Mouse (Mus musculus) kidney, embryonic 14.5 days (tissue): ENCODE data around the gene Fanca. TPM values are rescaled to one million over a fixed set of nuclear protein-coding genes. Genes with fewer than 3 reads are reported as not detected.
"Not testable (repeated sequence)": the region's sequence is repeated elsewhere in the genome, so short reads cannot be mapped to it uniquely, and the experiment has no call there.

Source experiments
- ATAC-seq: fragments of 200-750 bp; cut with Nextera tagmentation; 2 replicates; pipeline ENCODE4 v1.8.0; 2017; ENCODE audit warnings: moderate number of reproducible peaks, mild to moderate bottlenecking, moderate TSS enrichment, moderate library complexity; ENCODE audit not compliant: low FRiP score, low TSS enrichment
- H3K27ac ChIP-seq: fragments of 300-500 bp; sonication (generic); 2 replicates; pipeline ENCODE4 v1.5.1; 2014; ENCODE audit warnings: low read depth, mild to moderate bottlenecking, low read length, moderate library complexity, mixed read lengths
- H3K27me3 ChIP-seq: fragments of 300-500 bp; sonication (generic); 2 replicates; pipeline ENCODE4 v1.6.1; 2014; ENCODE audit warnings: mild to moderate bottlenecking, low read length; ENCODE audit not compliant: control insufficient read depth, insufficient read depth
- H3K36me3 ChIP-seq: fragments of 300-500 bp; sonication (generic); 2 replicates; pipeline ENCODE4 v1.6.1; 2014; ENCODE audit warnings: low read length, mixed read lengths; ENCODE audit not compliant: control insufficient read depth, insufficient read depth
- H3K4me1 ChIP-seq: fragments of 300-500 bp; sonication (generic); 2 replicates; pipeline ENCODE4 v1.6.1; 2014; ENCODE audit warnings: low read length, mixed read lengths; ENCODE audit not compliant: control insufficient read depth, insufficient read depth
- H3K4me2 ChIP-seq: fragments of 300-500 bp; sonication (generic); replicated peaks from 2 replicates; pipeline ENCODE4 v1.6.1; 2014; ENCODE audit warnings: low read depth, mild to moderate bottlenecking, low read length
- H3K4me3 ChIP-seq: fragments of 300-500 bp; sonication (generic); 2 replicates; pipeline ENCODE4 v1.5.1; 2014; ENCODE audit warnings: mild to moderate bottlenecking, low read length
- H3K9ac ChIP-seq: fragments of 300-500 bp; sonication (generic); 2 replicates; pipeline ENCODE4 v1.6.1; 2014; ENCODE audit warnings: low read depth, mild to moderate bottlenecking, low read length, moderate library complexity
- H3K9me3 ChIP-seq: fragments of 300-500 bp; sonication (generic); 2 replicates; pipeline ENCODE4 v1.6.1; 2016; ENCODE audit warnings: low read length; ENCODE audit not compliant: control insufficient read depth
- WGBS: fragments of 180-500 bp; shearing (Covaris S2); extraction: QIAGEN DNeasy Blood & Tissue Kit; methylation state at CpG from one replicate; pipeline ENCODE4 v1.1.7; 2014; 5-methylcytosine and 5-hydroxymethylcytosine counted together
- polyA plus RNA-seq: library from polyadenylated mRNA; unstranded; fragments of >200 nt; fragmentation: Nextera tagmentation; extraction: Ambion mirVana; gene quantifications from 2 replicates; pipeline ENCODE4 v1.2.1, GENCODE M21; 2014

Fanca gene
- polyA plus RNA-seq, 1 experiment from 2014 or later, result 49.9 TPM

DNA sequence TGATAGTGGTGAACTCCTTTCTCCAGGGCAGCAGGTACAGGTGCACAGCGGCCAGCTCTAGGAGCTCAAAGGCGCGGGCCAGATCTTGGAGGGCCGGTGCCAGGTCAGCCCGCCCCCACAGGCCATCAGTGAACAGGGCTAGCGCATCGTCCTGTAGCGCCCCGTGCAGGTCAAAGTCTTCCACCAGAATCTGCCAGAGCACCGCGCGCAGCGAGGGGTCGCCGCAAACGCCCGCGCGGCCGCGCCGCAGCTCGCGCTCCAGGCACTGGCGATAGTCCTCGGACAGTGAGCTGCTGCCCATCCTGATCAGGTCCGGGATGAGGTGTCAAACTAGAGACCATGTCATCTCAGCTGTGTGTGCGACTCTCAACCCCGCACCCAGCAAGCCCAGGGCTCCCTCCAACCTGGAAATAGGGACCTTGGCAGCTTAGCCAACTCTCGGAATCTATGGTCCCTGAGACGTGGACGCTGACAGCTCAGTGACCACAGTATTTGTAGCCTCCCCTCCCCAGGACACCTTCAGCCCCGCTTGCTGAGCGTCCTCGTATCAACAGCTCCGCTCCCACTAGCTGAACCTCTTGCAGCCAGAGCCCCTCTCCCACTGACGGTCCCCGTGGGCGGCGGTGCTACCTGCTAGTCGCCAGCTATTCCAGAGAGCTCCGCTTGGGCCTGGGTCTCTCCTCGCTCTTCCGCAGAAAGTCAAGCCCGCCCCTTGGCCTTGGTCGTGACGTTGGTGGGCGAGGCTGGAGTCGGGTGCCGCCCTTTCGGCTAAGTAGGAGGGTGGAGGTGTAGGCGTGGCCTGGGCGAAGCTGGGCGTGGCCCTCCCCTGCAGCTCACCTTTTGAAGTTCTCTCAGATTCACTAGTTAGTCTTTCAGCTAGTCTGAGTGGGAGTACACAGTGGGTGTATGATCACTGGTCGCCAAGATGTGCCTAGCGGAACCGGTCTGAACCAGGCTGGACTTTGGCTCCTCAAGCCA, 82.6 kb downstream of the Fanca start, which contains the start of gene Spata2l:
TSS of gene Spata2l (minus strand) at position 714 of the 978 bp plus-strand sequence.
- Histone ChIP-seq H3K36me3 (no peaks in the 10 kb centered on the region), H3K9ac (peak within 1 kb of the TSS; percentile 46), H3K27me3 (peaks cover 13% of the 10 kb centered on the region), H3K4me3 (peak within 1 kb of the TSS; percentile 59), H3K4me2 (peak within 1 kb of the TSS; percentile 93), H3K9me3 (no peaks in the 10 kb centered on the region), H3K4me1 (peaks cover 13% of the 10 kb centered on the region), H3K27ac (no peak within 1 kb of the TSS)
- 1% methylated on average over 57 of the region's 57 CpGs for WGBS
- ATAC-seq, result peak; percentile 90

DNA sequence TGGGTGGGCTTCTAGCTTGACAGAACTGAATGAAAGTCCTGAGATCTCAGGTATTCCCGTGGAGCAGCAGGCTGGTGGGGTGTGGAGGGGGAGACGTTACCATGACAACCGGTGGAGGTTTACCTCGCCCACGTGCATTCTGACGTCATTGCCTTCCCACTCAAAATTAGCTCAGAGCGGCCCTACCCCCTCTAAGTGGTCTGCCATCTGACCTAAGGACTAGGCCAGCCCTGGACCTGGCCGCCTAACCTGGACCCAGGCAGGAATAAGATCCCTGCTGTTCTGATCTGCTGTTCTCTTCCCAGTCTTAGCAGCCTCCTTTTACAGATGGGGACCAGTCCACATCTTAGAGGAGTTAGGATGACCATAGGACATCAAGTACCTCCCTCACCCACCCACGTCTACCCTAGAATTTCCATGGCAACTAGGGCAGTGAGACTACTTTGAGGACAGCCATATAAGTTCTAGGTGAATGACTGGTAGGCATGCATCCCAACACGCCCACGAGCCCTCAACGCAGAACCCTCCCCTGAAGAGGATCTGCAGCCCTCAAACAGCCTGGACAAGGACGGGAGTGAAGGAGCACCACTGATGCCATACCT, 83.4 kb downstream of the Fanca start:
- H3K4me3 ChIP-seq, result peak overlapping the region; percentile 59
- no peak overlapping the region for H3K27ac ChIP-seq
- 0 out of 2 replicates have a peak, but pooled peaks have one; percentile 6 for ATAC-seq
- H3K27me3 ChIP-seq, result peaks cover 13% of the 10 kb centered on the region
- WGBS, result 19% methylated on average over 13 of the region's 13 CpGs
- H3K4me1 ChIP-seq, result peaks cover 13% of the 10 kb centered on the region
- peak overlapping the region; percentile 93 for H3K4me2 ChIP-seq
- H3K36me3 ChIP-seq, result no peaks in the 10 kb centered on the region
- peak overlapping the region; percentile 46; the same call in 1 of the 2 replicates for H3K9ac ChIP-seq
- no peaks in the 10 kb centered on the region for H3K9me3 ChIP-seq

- peaks cover 13% of the 10 kb centered on the region for H3K27me3 ChIP-seq
- ATAC-seq, result no peak
- peaks cover 4% of the 10 kb centered on the region; the same call in 1 of the 2 replicates for H3K36me3 ChIP-seq
- no peak overlapping the region for H3K27ac ChIP-seq
- no peaks in the 10 kb centered on the region for H3K9me3 ChIP-seq
- 76% methylated on average over 11 of the region's 11 CpGs for WGBS
- no peak overlapping the region for H3K4me2 ChIP-seq
- peaks cover 13% of the 10 kb centered on the region for H3K4me1 ChIP-seq
- H3K9ac ChIP-seq, result no peak overlapping the region
- no peak overlapping the region for H3K4me3 ChIP-seq
These were observed 84.6 kb downstream of the Fanca start for GRCm38 (mm10) chr8:123233760-123234159.

- H3K27me3 ChIP-seq, result peaks cover 13% of the 10 kb centered on the region
- peaks cover 7% of the 10 kb centered on the region; the same call in 1 of the 2 replicates for H3K36me3 ChIP-seq
- no peak overlapping the region for H3K4me3 ChIP-seq
- H3K4me2 ChIP-seq, result no peak overlapping the region
- H3K9ac ChIP-seq, result 0 out of 2 replicates have a peak overlapping the region, but pooled peaks have one; percentile 1
- no peaks in the 10 kb centered on the region for H3K9me3 ChIP-seq
- no peak for ATAC-seq
- 64% methylated on average over 13 of the region's 13 CpGs for WGBS
- peaks cover 13% of the 10 kb centered on the region for H3K4me1 ChIP-seq
- H3K27ac ChIP-seq, result no peak overlapping the region
These were observed 85.1 kb downstream of the Fanca start for GRCm38 (mm10) chr8:123233300-123233699.

DNA sequence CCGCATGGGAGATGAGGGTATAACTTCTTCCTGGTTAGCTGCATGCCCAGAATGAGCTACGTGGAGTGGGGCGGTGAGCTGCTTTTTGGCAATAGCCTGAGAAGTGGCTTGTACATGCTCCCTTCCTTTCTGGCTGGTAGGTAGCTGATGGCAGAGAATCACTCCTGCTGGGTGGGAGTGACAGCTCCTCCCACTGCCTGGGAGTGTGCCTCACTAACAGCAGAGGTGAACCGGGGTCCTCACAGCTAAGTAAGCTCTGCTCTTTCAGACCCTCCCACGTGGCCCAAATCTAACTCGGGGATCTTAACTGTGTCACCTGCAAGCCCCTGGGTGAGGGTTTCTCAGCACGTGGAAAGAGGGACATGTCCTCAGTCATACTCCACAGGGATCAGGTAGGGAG, 85.8 kb downstream of the Fanca start:
- H3K9me3 ChIP-seq, result no peaks in the 10 kb centered on the region
- H3K9ac ChIP-seq, result no peak overlapping the region
- H3K4me1 ChIP-seq, result peaks cover 13% of the 10 kb centered on the region
- H3K4me2 ChIP-seq, result no peak overlapping the region
- ATAC-seq, result no peak
- peaks cover 10% of the 10 kb centered on the region; the same call in 1 of the 2 replicates for H3K36me3 ChIP-seq
- H3K27ac ChIP-seq, result no peak overlapping the region
- no peak overlapping the region for H3K4me3 ChIP-seq
- 17% methylated on average over 7 of the region's 7 CpGs for WGBS
- peaks cover 13% of the 10 kb centered on the region for H3K27me3 ChIP-seq

- ATAC-seq, result no peak
- peaks cover 13% of the 10 kb centered on the region for H3K27me3 ChIP-seq
- no peak overlapping the region for H3K27ac ChIP-seq
- H3K36me3 ChIP-seq, result peaks cover 15% of the 10 kb centered on the region
- no peak overlapping the region for H3K4me3 ChIP-seq
- H3K9ac ChIP-seq, result no peak overlapping the region
- no peaks in the 10 kb centered on the region for H3K9me3 ChIP-seq
- no peak overlapping the region for H3K4me2 ChIP-seq
- peaks cover 13% of the 10 kb centered on the region for H3K4me1 ChIP-seq
- 39% methylated on average over 5 of the region's 5 CpGs for WGBS
These were observed 86.6 kb downstream of the Fanca start for GRCm38 (mm10) chr8:123231742-123232141.

DNA sequence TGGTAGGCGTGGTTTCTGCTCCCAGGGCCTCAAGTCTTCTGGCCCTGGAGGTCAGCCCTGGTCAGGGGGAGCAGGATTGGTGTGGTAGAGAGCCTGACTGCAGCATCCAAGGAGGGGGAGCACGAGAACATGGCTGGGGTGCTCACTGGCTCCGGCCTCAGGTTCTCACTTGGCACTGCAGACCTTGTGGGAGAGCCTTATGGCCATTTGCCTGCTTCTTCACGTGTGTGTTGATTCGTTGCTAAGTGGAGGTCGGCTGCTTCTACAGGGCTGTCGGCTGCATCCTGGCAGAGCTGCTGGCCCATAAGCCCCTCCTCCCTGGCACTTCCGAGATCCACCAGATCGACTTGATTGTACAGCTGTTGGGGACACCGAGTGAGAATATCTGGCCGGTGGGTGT, 88.0 kb downstream of the Fanca start:
- H3K4me2 ChIP-seq, H3K27ac ChIP-seq, ATAC-seq, H3K9ac ChIP-seq, H3K9me3 ChIP-seq, H3K4me3 ChIP-seq, H3K27me3 ChIP-seq: not testable (repeated sequence)
- 89% methylated on average over 9 of the region's 11 CpGs for WGBS
- Histone ChIP-seq H3K4me1 (peaks cover 14% of the 10 kb centered on the region), H3K36me3 (peaks cover 15% of the 10 kb centered on the region)

GRCm38 (mm10) chr8:123228416-123228815, 90.0 kb downstream of the Fanca start:
- no peak overlapping the region for H3K9ac ChIP-seq
- H3K4me1 ChIP-seq, result peaks cover 7% of the 10 kb centered on the region; the same call in 1 of the 2 replicates
- H3K27ac ChIP-seq, result no peak overlapping the region
- H3K36me3 ChIP-seq, result peaks cover 15% of the 10 kb centered on the region
- no peaks in the 10 kb centered on the region for H3K9me3 ChIP-seq
- 0 out of 2 replicates have a peak, but pooled peaks cover under 1% of the 10 kb centered on the region for H3K27me3 ChIP-seq
- no peak overlapping the region for H3K4me3 ChIP-seq
- no peak for ATAC-seq
- 95% methylated on average over 1 of the region's 1 CpGs for WGBS
- H3K4me2 ChIP-seq, result no peak overlapping the region
